Mouse (Mus musculus): ENCODE measurements around the gene Doc2b.
A peak's percentile ranks its signal among the peaks of the same experiment; 100 is the strongest.

Doc2b gene

GRCm38 (mm10) chr11:75796029-75796445 lies at the start of gene Doc2b:
Doc2b (minus strand) TSS chr11:75796049.
- peak in 1 of 2 experiments; percentile 11 for DNase-seq

DNA sequence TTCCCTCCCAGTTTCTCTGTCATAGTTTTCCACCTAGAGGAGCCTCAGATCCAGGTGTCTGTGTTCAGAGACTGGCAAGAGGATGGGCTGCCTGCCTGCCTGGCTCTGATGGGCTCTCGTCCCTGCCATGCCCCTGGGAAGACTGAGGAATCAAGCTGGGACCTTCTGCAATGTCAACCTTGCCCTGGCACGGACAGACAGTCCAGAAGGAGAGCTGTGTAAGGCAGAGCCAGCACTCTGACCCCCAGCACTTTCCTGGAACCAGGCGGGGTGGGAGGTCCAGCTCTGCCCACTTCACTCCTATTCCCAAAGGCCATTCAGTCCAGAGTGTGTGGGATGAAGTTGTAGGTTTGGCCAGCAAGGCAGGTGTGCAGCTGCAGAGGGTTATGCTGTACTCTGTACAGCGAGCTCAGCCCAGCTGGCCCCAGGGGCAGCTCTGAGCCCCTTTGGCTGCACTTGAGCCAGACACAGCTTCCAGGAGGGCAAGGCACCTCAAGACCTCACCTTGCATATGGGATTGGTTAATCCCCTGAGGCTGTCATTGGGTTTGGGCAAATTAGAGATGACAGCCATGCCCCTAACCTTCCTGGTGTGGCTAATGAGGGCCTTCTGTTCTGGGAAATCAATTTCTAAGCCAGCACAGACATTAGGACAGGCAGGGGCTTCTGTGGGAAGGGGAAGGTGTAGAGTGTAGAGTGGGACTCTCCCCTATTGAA lies 47.2 kb upstream of the Doc2b start:
- peak; percentile 4 to 54 for DNase-seq

DNA sequence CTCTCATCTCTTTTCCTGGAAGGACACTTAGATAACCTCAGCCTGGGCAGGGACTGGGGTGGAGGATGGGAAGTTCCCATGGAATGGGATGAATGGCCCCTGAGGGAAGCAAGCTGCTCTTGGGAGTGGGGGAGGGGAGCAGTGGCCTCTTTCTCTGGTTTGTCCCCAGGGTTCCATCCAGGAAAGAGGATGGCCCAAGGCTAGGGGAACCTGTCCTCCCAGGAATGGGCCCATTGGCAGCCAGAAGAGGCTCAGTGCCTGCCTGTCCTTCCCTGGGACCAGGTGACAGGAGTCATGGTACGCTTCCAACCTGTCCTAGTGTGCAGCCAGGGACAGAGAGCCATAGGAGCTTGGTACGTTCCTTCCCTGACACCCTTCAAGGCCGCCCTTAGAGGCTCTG lies 45.7 kb upstream of the Doc2b start:
- DNase-seq, result no peak

- DNase-seq, result no peak
Observed at GRCm38 (mm10) chr11:75839536-75840430, 43.9 kb upstream of the Doc2b start.

DNA sequence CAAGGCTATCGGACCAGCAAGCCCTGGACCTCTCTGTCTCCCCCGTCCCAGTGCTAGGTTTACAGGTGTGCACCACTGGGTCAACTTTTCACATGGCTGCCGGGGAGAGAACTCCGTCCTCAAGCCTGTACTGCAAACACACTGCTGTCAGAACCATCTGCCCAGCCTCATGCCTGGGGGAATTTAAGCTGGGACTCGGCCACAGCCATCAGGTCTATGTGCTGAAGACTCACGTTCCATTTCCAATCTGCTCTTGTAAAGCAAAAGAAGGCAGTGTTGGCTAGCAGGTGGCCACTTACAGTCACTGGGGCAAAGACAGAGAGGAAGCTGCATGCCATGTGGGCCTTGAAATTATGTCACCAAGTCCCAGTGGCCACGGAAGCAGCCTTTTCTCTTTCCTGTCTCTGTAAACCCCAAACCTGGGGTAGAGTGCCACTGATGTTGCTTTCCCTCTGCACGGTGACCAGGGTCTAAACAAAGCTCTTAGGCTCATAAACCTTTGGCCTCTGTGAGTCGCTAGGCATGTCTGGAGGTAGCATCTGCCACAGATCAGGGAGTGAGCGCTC lies 43.1 kb upstream of the Doc2b start:
- DNase-seq, result no peak

DNA sequence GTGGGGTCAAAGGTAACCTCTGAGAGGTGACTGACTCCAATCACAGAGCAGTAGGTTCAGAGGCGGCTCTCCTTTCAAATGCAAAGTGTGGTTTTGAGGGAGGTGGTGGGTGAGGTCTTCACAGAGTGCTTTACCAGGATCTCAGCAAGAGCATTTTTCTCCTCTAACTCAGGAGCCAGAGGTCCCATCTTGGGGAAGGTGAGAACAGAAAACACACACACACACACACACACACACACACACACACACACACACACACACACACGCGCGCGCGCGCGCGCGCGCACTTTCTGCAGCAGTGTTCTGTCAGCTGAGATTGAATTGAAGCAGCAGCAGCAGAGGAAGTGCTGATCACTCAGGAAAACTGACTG lies 40.4 kb upstream of the Doc2b start:
- no peak for DNase-seq

- DNase-seq, result no peak
Observed at GRCm38 (mm10) chr11:75835587-75836239, 39.9 kb upstream of the Doc2b start.

DNA sequence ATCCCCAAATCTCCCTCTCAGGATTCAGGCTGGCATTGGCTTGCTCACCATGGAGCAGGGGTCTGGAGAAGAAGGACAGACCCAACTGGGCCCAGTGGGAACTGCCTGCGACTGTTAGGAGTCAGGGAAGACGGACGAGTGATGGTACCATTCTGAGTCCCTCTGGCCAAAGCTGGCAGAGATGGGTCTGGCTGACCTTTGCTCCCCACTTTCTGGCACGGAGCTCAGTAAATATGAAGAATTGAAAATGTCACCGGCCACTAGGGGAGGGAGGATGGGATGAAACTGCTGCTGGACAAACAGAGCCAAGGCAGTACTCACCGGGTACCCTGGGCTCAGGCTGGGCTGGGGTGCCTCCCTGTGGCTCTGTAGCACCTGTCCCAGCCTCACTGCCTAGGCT lies 37.2 kb upstream of the Doc2b start:
- peak in 1 of 2 experiments; percentile 48 for DNase-seq

- peak; percentile 17 to 75 for DNase-seq
Observed at GRCm38 (mm10) chr11:75830386-75830785, 34.5 kb upstream of the Doc2b start.

- no peak for DNase-seq
Observed at GRCm38 (mm10) chr11:75827414-75827813, 31.6 kb upstream of the Doc2b start.

GRCm38 (mm10) chr11:75823506-75823905 lies 27.7 kb upstream of the Doc2b start:
- DNase-seq, result no peak

DNA sequence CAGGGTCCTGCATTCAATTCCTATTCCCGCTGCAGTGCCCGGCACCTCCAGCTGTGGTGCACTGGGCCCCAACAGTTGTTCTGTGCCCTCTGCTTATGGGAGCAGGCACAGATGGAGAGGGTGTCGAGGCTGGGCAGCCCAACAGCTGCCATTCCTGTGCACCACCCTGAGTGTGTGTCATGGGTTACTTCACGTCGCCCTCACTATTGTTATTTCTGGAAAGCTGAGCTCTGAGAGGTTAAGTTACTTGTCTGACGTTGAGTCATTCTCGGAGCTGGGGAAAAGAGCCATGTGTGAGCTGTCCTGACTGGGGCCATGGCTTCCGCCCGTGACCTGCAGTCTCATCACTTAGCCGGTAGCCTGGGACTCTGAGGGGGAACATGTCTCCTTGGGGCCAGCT lies 17.2 kb upstream of the Doc2b start:
- peak; percentile 5 to 49 for DNase-seq

GRCm38 (mm10) chr11:75811900-75812299 lies 16.1 kb upstream of the Doc2b start:
- DNase-seq, result peak; percentile 88 to 93

GRCm38 (mm10) chr11:75810526-75810925 lies 14.7 kb upstream of the Doc2b start:
- DNase-seq, result no peak

DNA sequence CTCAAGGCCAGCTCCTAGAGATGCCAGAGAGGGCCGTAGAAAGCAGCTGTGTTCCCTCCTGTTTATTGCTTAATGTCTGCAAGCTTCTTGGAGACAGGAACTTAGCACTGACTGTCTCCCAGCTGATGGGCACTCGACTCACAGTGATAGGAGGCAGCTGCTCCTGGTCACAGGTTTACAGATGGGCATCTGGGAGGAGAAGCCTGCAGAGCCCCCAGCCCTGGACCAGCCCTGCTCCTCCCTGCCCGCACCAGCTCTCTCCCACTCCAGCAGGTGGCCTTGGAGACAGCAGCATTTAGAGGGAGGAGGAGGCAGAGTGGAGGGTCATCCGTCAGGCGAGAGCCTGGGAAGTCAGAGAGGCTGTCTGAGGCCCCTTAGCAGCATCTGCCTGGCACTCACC lies 11.6 kb upstream of the Doc2b start:
- DNase-seq, result peak in 1 of 2 experiments; percentile 20

GRCm38 (mm10) chr11:75801771-75802550 lies 6.1 kb upstream of the Doc2b start:
- no peak for DNase-seq

- no peak for DNase-seq
Observed at GRCm38 (mm10) chr11:75801369-75801768, 5.5 kb upstream of the Doc2b start.

GRCm38 (mm10) chr11:75796536-75797246 lies 842 bp upstream of the Doc2b start:
- no peak for DNase-seq

DNA sequence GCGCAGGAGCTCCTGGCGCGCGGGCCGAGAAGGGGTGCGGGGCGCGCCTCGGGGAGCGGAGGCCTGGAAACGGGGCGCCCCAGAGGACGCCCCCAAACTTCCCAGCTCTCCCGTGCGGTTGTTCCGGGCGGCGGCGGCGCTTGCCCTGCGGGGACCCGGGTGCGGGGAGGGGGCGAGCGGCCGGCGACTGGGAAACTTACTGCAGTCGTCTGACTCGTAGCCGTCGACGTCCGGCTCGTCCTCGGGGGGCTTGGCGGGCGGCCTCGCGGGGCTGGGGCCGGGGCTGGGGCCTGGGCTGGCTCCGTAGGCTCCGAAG lies 570 bp downstream of the Doc2b start:
- DNase-seq, result no peak

GRCm38 (mm10) chr11:75794602-75795320 lies 1.1 kb downstream of the Doc2b start:
- DNase-seq, result no peak

DNA sequence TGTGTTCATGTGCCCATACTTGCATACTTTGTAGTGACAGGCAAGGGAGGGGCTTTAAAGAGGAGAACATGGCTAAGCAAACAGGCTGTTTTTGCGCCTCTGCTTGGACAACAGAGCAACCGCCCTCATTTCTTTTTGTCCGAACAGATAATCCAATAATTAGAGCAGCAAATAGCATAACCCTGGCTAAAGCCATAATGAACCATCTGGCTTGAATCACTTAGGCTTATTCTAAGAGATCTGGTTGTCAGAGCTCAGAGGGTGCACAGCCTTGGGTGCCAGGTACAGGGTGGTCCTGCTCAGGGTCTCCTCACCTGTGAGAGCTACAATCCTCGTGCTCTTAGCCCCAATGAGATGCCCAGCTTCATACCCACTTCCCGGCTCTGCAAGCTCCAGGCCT lies 2.5 kb downstream of the Doc2b start:
- DNase-seq, result no peak

All from kidney, postnatal 25 days (tissue).